Mouse (Mus musculus) kidney, postnatal 25 days (tissue): Measurements from ENCODE around the gene Ntf3.
A peak's percentile ranks its signal among the peaks of the same experiment; 100 is the strongest.

Source experiments
- DNase-seq, 2 experiments: peaks; one replicate each; pipeline ENCODE4 v3.0.0; 2021; ENCODE audit warnings: mixed read lengths in 2 of 2

Ntf3 gene

DNA sequence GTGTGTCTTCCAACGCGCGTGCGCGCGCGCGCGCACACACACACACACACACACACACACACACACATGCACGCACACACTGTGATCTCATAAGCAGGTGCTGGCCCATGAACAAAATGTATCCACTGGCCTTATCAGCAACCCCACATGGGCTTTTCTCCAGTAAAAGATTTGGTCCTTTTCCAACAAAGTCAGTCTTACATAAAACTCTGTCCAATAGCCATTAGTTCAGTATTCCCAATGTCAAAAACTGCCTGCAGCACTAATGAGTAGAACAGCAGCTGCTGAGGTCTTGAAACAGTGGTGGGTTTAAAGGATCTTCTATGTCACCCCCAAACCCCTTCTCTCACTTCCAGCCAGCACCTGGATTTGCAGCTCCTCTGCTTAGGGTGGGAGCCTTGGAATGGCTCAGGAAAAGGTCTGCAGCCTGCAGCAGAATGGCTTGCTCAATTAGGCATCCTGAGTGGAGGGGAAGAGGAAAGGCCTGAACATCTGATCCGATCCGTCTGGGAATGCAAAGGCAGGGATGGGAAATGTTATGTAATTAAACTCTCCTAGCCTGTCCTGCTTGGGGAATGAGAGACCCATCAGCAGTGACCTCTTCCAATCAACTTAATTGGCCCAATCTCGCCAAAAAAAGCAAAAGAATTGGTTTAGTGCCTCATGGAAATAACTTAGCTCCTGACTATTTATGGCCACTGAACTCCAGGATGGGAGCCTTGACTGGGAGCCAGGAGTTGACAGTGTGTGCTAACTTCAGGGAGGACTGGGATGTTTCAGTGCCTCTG lies 7.2 kb downstream of the Ntf3 start:
- DNase-seq = peak; percentile 63

DNA sequence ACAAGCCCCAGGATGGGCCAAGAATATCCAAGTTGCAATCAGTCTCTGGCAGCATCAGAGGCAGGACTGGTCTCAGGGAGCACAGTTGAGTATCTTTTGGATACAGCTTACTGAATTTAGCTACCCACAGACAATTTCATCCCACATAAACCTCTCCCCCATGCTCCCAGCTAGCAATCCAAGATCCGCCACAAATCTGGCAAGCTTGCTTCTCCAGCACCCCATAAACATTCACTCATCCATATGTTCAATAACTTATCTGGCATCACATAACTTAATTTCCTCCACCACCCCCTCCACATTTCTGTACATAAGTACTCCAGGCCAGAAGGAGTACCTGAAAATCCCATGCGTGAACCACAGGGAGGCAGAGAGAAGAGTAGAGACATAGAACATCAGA lies 10.8 kb downstream of the Ntf3 start:
- DNase-seq = no peak

- peak in 1 of 2 experiments; percentile 60 for DNase-seq
Observed at GRCm38 (mm10) chr6:126154372-126154982, 12.2 kb downstream of the Ntf3 start.

- DNase-seq = no peak
Observed at GRCm38 (mm10) chr6:126153154-126153553, 13.6 kb downstream of the Ntf3 start.

DNA sequence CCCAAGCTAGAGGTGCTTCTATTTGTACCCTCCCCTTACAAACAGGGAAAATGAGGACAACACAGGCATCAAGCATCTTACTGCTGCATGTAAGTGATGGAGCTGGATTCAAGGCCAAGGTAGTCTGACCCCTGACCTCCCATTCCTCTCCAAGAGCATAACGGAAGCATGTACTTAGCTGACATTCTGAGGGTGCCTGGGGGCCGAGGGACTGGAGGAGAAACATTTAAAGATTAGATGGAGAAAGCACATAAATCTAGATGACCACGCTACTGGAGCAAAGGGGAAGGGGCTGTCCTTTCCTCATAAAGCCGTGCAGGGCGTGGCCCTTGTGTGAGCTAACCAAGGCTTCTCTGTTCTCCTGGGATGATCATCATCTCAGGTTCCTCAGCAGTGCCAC lies 23.1 kb downstream of the Ntf3 start:
- peak; percentile 44 to 56 for DNase-seq

GRCm38 (mm10) chr6:126142741-126143140 lies 24.0 kb downstream of the Ntf3 start:
- no peak for DNase-seq

GRCm38 (mm10) chr6:126142021-126142554 lies 24.6 kb downstream of the Ntf3 start:
- no peak for DNase-seq

DNA sequence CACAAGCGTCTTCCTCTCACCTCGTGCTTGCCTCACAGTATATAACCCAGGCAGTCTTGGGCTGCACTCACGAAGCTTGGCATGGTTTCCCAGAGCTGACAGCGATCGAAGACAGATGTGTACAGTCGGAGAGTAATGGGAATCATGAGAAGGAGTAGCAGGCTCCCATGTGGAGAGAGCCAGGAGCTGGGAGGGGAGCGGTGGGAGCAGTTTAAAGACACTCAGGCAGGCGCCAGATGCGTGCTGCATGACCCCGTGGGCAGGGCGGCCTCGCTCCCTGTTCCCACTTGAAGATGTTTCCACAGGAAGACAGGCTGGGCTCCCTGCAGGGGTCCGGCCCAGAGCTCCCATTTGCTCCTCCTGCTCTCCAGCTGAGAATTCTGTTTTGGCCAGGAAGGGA lies 25.2 kb downstream of the Ntf3 start:
- DNase-seq = peak; percentile 71 to 90

DNA sequence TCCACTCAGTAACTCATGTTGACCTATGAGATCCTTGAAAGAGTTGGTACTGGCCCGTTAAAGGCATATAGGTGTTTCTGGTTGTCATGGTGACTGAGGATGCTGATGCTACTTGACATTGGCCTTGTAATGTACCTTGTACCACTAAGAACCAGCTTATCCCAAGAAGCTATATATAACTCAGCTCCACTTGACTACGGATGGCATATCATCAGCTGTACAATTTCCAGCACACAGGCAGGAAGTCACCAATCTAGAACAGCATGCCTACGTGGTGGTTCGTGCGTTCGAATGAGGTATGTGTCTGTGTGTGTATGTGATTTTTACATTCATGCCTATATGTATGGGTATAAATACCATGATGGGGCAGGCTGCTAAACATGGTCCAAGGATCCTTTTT lies 25.7 kb downstream of the Ntf3 start:
- no peak for DNase-seq

GRCm38 (mm10) chr6:126140416-126140815 lies 26.3 kb downstream of the Ntf3 start:
- peak; percentile 51 to 82 for DNase-seq

DNA sequence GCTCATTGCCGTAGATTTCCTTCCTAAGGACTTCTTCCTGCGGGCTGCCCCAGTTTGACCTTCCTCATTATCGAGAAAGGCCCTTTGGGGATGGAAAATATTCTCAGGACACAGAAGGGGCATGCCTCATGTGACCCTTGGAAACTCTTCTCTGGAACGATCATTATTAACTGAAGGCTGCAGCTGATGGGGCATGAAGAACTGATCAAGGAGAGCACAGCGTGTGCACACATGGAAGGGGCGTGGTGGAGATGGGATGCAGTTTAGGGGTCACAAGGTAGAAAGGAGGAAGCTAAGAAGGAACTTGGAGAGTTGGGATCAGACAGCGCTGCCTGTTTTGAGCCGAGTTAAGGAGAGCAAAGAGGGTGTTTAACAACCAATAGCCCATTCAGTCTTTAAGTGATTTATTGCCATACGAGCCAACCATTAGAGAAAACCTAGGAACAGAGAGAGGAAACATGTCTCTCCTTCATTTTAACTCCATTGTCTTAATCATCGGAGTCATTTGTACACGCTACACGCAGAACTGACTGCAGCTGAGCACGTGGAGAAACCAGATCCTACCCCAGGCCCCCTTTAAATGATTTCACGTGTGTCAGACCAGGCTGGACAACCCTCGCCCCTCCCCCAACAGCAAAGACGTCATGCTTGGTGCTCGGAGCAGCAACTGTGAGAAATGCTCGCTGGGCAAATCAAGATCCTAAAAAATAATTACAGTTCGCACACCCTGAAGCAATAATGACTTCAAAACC lies 32.4 kb downstream of the Ntf3 start:
- peak; percentile 46 to 75 for DNase-seq

DNA sequence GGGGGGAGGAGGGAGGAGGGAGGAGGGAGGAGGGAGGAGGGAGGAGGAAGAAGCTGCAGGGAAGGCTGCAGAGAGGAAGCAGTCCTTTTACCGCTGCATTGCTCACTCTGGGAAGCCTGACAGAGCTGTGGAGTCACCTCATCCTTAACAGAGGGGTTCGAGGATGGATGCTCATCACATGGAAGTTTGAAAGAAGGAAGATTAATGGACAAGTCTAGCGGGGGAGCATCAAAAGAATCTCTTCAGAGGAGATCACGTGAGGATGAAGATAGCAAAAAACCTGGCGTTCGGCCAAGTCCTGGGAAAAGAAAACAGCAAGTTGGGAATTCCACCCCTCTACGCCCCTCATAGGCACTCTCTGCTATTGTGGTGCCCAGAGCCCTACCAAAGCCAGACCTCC lies 38.5 kb downstream of the Ntf3 start:
- DNase-seq = peak in 1 of 2 experiments; percentile 31

DNA sequence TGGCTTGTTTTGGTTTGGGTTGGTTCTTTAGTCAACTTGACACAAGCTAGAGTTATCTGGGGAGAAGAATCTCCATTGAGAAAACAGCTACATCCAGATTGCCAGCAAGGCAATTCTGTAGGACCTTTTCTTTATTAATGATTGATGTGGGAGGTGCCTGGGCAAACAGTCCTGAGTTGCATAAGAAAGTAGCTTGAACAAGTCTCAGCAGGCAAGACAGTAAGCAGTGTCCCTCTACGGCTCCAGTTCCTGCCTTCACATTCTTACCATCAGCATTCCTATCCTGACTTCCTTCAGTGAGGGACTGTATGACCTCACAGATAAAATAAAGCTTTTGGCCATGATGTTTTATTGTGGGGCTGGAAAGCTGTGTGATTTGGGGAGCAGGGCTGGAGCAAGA lies 48.5 kb downstream of the Ntf3 start:
- DNase-seq = no peak

- no peak for DNase-seq
Observed at GRCm38 (mm10) chr6:126117191-126117590, 49.5 kb downstream of the Ntf3 start.

DNA sequence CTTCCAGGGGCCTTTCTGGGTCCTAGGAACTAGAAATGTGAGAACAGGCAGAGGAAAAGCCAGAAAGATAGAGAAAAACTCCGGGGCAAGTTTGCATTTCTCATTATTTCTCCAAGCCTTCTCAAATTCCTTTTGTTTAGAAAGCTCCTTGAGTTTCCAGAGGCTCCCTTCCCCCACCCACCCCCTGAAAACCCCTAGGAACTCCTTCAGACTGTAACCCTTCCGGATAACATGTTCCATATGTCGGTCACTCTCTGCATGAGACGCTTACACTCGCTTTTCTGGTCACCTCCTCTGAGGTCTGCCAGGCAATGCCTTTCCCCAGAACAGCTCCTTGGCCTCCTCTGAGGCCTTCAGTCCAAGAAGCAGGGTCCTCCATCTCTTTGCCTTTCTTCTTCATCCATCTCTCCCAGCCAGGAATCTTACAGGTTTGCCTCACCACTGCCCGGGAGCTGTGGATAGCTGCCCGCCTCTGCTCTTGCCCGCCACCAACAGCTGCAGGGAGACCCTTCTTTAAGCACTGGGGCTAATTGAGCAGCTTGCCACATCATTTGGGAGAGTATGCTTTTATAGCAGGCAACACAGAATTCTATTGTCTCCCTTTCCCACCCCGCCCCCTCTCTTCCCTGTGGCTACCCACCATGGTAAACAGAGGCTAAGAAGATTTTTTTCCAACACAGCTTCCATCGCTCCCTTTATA lies 51.6 kb downstream of the Ntf3 start:
- DNase-seq = no peak

- DNase-seq = no peak
Observed at GRCm38 (mm10) chr6:126110892-126111835, 55.5 kb downstream of the Ntf3 start.

GRCm38 (mm10) chr6:126109184-126109583 lies 57.5 kb downstream of the Ntf3 start:
- DNase-seq = no peak

DNA sequence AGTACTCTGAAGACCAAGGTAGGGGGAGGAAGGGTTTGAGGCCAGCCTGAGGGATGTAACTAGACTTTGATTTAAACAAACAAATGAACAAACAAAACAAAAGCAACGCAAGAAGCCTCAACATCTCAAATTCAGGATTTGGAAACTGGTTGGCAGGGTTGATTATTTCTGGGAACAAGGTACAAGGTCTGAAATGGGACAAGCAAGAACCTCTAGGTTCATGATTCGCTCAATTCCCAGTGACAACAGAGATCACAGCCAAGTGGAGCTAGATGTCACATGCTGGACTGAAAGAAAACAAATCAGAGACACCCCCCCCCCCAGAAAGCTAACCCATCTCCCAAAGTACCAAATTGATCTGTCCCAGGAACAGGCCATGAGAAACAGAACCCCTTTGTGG lies 57.9 kb downstream of the Ntf3 start:
- DNase-seq = no peak

DNA sequence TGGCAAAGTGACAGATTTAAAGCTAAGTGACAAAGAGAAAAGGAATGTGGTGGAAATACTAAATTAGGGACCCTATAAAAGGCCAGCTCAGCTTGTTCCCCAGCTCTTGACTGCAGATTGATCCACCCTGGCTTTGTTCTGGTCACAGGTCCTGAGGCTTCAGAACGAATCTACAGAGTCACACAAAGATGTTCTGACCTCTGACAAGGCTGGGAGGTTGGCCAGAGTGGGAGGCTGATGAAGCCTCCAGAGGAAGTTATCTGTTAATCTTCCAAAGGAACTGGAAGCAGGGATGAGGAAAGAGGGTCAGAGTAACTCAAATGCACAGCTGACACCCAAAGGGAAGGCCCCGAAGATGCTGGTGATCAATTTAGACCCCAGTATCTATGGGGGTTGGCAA lies 59.3 kb downstream of the Ntf3 start:
- DNase-seq = peak in 1 of 2 experiments; percentile 33

- DNase-seq = no peak
Observed at GRCm38 (mm10) chr6:126106798-126107173, 59.9 kb downstream of the Ntf3 start.

DNA sequence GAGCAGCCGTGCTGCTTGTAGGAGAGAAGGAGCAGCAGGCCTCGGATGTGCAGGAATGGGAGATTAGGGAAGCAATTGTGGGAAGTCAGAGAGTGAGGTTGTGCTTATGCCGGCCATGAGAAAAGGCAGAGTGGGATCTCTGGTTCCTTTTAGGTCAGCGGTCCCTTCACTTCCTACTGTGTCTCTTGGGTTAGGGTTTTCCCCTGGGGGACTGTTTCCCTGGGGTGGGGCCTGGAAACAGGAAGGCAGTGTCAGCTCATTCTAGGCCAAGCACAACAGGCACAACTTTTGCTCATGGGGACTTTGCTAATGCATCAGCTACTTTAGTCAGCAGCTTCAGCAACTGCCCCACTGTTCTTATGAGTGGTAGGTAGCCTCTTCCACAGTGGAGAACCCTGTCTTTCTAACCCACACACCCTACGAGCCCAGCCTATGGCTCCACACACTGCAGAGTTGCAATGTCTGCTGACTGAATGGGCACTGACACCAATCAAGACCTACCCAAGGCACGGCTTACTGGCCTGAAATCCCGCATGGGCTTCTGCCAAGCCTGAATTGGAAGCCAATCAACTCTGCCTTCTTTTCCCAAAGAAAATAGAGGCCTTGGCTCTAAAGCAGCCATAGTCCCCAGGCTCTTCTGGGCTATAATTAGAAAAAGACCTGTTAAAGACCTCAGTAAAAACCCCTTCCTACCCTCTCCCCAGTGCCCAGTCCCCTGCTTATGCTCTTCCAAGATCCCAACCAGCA lies 60.5 kb downstream of the Ntf3 start:
- peak; percentile 51 to 68 for DNase-seq
